Mouse (Mus musculus) macrophage (primary cell): ENCODE results near the gene Gm6034. TPM values are rescaled to one million over a fixed set of nuclear protein-coding genes. Genes with fewer than 3 reads are reported as not detected.
A peak's percentile ranks its signal among the peaks of the same experiment; 100 is the strongest.
"Not testable (repeated sequence)": the region's sequence is repeated elsewhere in the genome, so short reads cannot be mapped to it uniquely, and the experiment has no call there.

Experiments used
- H3K27ac ChIP-seq: fragments of 350-480 bp; formaldehyde crosslinking; 2 replicates; pipeline ENCODE4 v1.9.0; 2021
- H3K36me3 ChIP-seq: fragments of 350-480 bp; formaldehyde crosslinking; 2 replicates; pipeline ENCODE4 v1.9.0; 2021; ENCODE audit errors: inconsistent target
- H3K4me3 ChIP-seq: fragments of 350-480 bp; formaldehyde crosslinking; 2 replicates; pipeline ENCODE4 v1.9.0; 2021; ENCODE audit errors: inconsistent target
- H3K79me2 ChIP-seq: fragments of 350-480 bp; formaldehyde crosslinking; 2 replicates; pipeline ENCODE4 v1.9.0; 2021; ENCODE audit errors: inconsistent target
- WGBS: methylation state at CpG from one replicate; pipeline ENCODE4 v1.1.7; 2026; ENCODE audit warnings: inconsistent platforms; ENCODE audit not compliant: missing documents; 5-methylcytosine and 5-hydroxymethylcytosine counted together
- polyA plus RNA-seq: library from polyadenylated mRNA; stranded (reverse); fragments of 250-400 nt; gene quantifications from 3 replicates; pipeline ENCODE4 v1.2.4, GENCODE M21; 2018; ENCODE audit warnings: inconsistent platforms

Gene Gm6034
- polyA plus RNA-seq, 1 experiment from 2014 or later: not detected

DNA sequence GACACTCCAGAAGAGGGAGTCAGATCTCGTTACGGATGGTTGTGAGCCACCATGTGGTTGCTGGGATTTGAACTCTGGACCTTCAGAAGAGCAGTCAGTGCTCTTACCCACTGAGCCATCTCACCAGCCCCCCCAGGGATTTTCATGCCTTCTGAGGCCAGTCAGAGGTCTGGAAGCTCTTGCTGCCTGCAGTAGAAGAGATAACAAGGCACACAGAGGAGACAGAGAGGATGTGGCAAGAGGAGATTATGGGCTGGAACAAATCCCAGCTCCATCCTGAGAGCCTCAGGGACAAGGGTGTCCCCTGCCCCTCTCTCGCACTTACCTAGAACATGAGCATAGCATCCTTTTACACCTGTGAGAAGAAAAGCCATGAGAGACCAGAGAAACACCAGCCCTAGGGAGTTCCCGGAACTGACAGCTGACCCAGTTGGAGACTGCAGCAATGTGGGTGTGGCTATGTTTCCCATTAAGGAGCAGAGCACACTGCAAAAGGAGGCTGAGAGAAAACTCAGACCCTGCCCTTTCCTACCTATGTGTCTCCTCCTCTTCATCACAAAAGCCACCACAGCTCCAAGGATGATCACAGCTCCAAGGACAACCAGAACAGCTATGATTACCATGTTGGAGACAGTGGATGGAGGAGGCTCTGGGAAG, 12.6 kb upstream of the Gm6034 start:
- H3K36me3 ChIP-seq, H3K4me3 ChIP-seq, H3K27ac ChIP-seq: not testable (repeated sequence)
- WGBS: 95% methylated on average over 2 of the region's 4 CpGs
- peaks cover 21% of the 10 kb centered on the region for H3K79me2 ChIP-seq

DNA sequence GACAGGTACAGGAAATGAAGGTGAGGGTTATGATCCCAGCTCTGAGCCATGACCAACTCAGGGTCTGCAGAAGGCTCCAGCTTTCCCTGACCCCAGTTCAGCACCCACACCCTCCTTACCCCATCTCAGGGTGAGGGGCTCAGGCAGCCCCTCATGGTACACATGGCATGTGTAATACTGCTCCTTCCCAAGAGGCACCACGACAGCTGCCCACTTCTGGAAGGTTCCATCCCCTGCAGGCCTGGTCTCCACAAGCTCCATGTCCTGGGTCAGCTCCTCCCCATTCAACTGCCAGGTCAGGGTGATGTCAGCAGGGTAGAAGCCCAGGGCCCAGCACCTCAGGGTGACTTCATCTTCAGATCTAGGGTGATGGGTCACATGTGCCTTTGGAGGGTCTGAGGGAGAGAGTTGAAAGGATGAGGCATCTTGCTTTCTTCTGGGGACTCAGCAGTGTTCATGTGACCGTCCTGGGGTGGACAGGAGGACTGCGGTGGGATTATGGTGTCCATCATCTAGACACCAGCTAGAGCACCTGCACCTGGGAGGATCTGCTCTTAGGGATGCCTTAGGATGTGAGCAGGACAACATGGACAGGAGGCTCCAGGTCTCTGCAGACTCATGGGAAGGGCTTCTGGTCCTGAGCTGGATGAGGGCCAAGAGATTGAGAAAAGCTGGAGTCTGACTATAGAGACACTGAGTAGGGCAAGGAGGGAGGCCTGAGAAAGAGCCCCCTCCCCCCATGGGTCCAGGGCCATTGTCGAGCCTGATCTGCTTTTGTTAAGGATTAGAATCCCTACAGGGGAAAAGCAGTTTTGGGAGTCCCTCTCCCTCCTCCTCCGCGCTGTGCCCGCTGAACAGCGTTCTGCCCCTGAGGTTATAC, 11.8 kb upstream of the Gm6034 start:
- Histone ChIP-seq H3K79me2 (peaks cover 21% of the 10 kb centered on the region), H3K27ac (peak overlapping the region; percentile 65), H3K4me3 (peak overlapping the region; percentile 68)
- not testable (repeated sequence) for H3K36me3 ChIP-seq
- WGBS: 66% methylated on average over 7 of the region's 8 CpGs

- H3K36me3 ChIP-seq: not testable (repeated sequence)
- peak overlapping the region; percentile 68 for H3K4me3 ChIP-seq
- WGBS: 2% methylated on average over 31 of the region's 40 CpGs
- H3K79me2 ChIP-seq: peaks cover 21% of the 10 kb centered on the region
- peak overlapping the region; percentile 65 for H3K27ac ChIP-seq
These were observed 11.0 kb upstream of the Gm6034 start for GRCm38 (mm10) chr17:36031583-36032331.

DNA sequence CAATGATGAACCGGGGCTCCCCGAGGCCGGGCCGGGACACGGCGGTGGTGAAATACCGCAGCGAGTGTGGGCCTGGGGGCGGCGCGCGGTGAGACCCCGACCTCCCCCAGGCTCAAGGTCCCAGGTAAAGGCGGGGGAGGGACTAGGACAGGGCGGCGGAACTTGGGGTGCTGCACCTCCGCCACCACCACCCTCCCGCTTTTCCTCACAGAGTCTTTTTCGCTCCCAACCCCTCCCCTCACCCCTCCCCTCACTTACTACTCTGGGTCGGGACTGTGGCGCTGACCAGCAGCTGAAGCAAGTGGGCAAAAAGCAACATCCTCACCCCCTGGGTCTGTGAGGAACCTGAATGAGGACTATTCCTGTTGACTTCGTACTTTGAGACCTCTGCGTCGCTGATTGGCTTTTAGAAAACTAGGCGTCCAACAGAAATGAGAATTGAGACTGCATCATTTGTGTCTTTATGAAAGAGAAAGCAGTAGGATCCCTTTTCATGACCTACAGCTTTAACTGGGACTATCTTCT, 10.3 kb upstream of the Gm6034 start, which contains the start of gene H2-T23:
H2-T23 (minus strand) TSS at position 505 of the 525 bp plus-strand sequence.
- WGBS: 1% methylated on average over 17 of the region's 25 CpGs
- peak within 1 kb of the TSS; percentile 65 for H3K27ac ChIP-seq
- peaks cover 21% of the 10 kb centered on the region for H3K79me2 ChIP-seq
- H3K4me3 ChIP-seq: peak within 1 kb of the TSS; percentile 68
- H3K36me3 ChIP-seq: peaks cover 10% of the 10 kb centered on the region

DNA sequence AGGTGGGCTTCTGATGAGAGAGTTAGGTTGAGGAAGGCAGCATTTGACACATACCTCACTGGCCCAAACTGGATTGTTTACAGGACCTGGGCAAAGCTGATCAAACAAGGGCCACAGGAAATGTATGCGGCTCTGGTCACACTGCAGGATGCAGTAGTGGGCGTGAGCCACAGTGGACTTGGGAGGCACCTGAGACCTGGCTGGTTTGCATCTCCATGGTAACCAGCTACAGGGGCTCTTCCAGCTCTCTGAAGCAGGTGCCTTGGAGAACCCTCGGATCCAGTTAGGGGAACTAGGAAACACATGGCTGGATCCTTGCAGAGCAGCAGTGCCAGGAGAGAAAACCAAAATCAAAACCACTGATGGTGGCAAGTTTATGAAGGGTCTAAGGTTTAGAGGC, 8.2 kb upstream of the Gm6034 start:
- H3K27ac ChIP-seq, H3K4me3 ChIP-seq: not testable (repeated sequence)
- Histone ChIP-seq H3K79me2 (peaks cover 21% of the 10 kb centered on the region), H3K36me3 (peaks cover 18% of the 10 kb centered on the region)
- WGBS: 93% methylated on average over 2 of the region's 3 CpGs

GRCm38 (mm10) chr17:36035010-36035638, 7.6 kb upstream of the Gm6034 start:
- H3K4me3 ChIP-seq, H3K27ac ChIP-seq: not testable (repeated sequence)
- H3K79me2 ChIP-seq: peaks cover 24% of the 10 kb centered on the region
- WGBS: 56% methylated on average over 3 of the region's 3 CpGs
- H3K36me3 ChIP-seq: peaks cover 20% of the 10 kb centered on the region

DNA sequence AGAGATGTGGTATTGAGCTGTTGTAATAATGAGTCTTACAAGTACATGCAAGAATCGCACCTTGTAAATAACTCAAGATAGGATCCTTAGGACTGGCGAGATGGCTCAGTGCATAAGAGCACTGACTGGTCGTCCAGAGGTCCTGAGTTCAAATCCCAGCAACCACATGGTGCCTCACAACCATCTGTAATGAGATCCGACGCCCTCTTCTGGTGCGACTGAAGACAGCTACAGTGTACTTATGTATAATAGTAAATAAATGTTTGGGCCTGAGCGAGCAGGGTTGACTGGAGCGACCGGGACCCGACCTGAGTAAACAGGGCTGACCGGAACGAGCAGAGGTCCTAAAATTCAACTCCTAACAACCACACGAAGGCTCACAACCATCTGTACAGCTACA, 6.6 kb upstream of the Gm6034 start:
- H3K4me3 ChIP-seq, H3K27ac ChIP-seq: not testable (repeated sequence)
- peaks cover 17% of the 10 kb centered on the region for H3K36me3 ChIP-seq
- 84% methylated on average over 7 of the region's 13 CpGs for WGBS
- H3K79me2 ChIP-seq: peaks cover 23% of the 10 kb centered on the region

GRCm38 (mm10) chr17:36040604-36041003, 2.2 kb upstream of the Gm6034 start:
- H3K4me3 ChIP-seq, H3K27ac ChIP-seq: not testable (repeated sequence)
- peaks cover 53% of the 10 kb centered on the region for H3K79me2 ChIP-seq
- 100% methylated on average over 2 of the region's 2 CpGs for WGBS
- H3K36me3 ChIP-seq: peaks cover 17% of the 10 kb centered on the region

- peaks cover 16% of the 10 kb centered on the region for H3K36me3 ChIP-seq
- peak overlapping the region; percentile 74 for H3K4me3 ChIP-seq
- peak overlapping the region; percentile 74 for H3K27ac ChIP-seq
- WGBS: 2% methylated on average over 16 of the region's 19 CpGs
- peaks cover 53% of the 10 kb centered on the region for H3K79me2 ChIP-seq
These were observed 706 bp upstream of the Gm6034 start for GRCm38 (mm10) chr17:36042055-36042454.

DNA sequence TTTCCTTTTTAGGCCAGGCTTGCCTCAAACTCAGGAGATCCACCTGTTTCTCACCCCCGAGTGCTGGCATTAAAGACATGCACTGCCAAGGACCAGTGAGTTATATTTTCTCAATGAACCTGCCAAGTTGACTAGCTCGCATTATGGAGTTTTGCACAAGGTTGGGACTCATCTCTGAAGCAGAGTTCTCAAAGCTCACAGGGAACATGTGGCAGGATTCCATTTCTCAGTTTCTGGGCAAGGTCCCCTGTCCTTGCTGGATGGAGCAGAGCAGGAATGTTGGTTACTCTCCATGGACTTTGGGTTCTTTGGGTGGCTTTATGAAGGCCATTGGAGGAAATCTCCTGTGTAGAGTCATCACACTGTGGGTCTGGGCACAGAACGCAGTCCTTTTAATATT, 525 bp downstream of the Gm6034 start:
- peak overlapping the region; percentile 74 for H3K4me3 ChIP-seq
- peak overlapping the region; percentile 74 for H3K27ac ChIP-seq
- H3K79me2 ChIP-seq: peaks cover 53% of the 10 kb centered on the region
- 15% methylated on average over 3 of the region's 3 CpGs for whole genome bisulfite sequencing
- peaks cover 5% of the 10 kb centered on the region; the same call in 1 of the 2 replicates for H3K36me3 ChIP-seq

- 93% methylated on average over 23 of the region's 25 CpGs for WGBS
- not testable (repeated sequence) for H3K36me3 ChIP-seq, H3K4me3 ChIP-seq, H3K27ac ChIP-seq, H3K79me2 ChIP-seq
These were observed 15.2 kb downstream of the Gm6034 start for GRCm38 (mm10) chr17:36057927-36058326.

GRCm38 (mm10) chr17:36058362-36058761, 15.6 kb downstream of the Gm6034 start, which contains the start of gene Gm11127:
TSS of gene Gm11127 (minus strand) at chr17:36058371.
- H3K36me3 ChIP-seq, H3K27ac ChIP-seq, H3K4me3 ChIP-seq, H3K79me2 ChIP-seq: not testable (repeated sequence)
- WGBS: 73% methylated on average over 1 of the region's 1 CpGs

DNA sequence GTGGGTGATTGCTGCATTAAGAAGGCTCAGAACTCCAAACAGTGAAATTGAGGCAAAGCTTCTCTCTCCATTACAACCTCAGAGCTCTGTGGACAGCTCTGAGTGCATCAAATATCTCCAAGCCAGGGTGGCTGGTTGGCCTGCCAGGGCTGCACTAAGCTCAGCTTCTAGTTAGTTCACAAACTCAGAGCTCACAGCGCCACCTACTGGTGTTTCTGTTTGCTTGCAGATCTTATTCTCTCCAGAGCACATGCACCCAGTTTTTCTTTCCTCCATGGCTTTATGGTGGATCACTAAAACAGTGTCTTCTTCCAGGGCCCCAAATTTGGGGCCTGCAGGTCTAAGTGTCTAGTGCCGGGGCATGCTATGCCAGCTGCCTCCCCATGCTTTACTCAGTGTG, 18.1 kb downstream of the Gm6034 start:
- Histone ChIP-seq H3K79me2 (no peaks in the 10 kb centered on the region), H3K36me3 (no peaks in the 10 kb centered on the region), H3K27ac (no peak overlapping the region), H3K4me3 (no peak overlapping the region)
- WGBS: 18% methylated on average over 2 of the region's 2 CpGs

GRCm38 (mm10) chr17:36081901-36082300, 39.1 kb downstream of the Gm6034 start:
- H3K4me3 ChIP-seq, H3K36me3 ChIP-seq, H3K27ac ChIP-seq, H3K79me2 ChIP-seq: not testable (repeated sequence)
